Mouse (Mus musculus) CH12.LX (cell line): ENCODE measurements around the gene Aig1.

Experiments used
- CHD2 ChIP-seq: IDR thresholded peaks from 2 replicates; pipeline ENCODE4 v1.6.1; 2011; ENCODE audit warnings: low read length, improper control_type of control experiment
- CTCF ChIP-seq, 2 experiments: IDR thresholded peaks in 1 of 2; conservative IDR thresholded peaks in 1 of 2; 2 replicates each; pipeline ENCODE4 v1.5.1; 2011 to 2012; ENCODE audit warnings: low read depth in 2 of 2, low read length in 2 of 2, improper control_type of control experiment in 1 of 2, inconsistent platforms in 1 of 2, mild to moderate bottlenecking in 1 of 2, moderate library complexity in 1 of 2
- E2F4 ChIP-seq: IDR thresholded peaks from 2 replicates; pipeline ENCODE4 v1.6.1; 2011; ENCODE audit warnings: low read depth, low read length, improper control_type of control experiment; ENCODE audit not compliant: insufficient replicate concordance
- MYC ChIP-seq: IDR thresholded peaks from 2 replicates; pipeline ENCODE4 v1.6.1; 2011; ENCODE audit warnings: low read depth, mild to moderate bottlenecking, improper control_type of control experiment, low read length
- POLR2A ChIP-seq: IDR thresholded peaks from 2 replicates; pipeline ENCODE4 v1.6.1; 2011; ENCODE audit warnings: low read depth, mild to moderate bottlenecking, improper control_type of control experiment, low read length
- SIN3A ChIP-seq: IDR thresholded peaks from 2 replicates; pipeline ENCODE4 v1.6.1; 2012; ENCODE audit warnings: low read length, improper control_type of control experiment, inconsistent platforms
- USF2 ChIP-seq: conservative IDR thresholded peaks from 2 replicates; pipeline ENCODE4 v1.6.1; 2011; ENCODE audit warnings: low read depth, low read length, improper control_type of control experiment
- ZC3H11A ChIP-seq: IDR thresholded peaks from 2 replicates; pipeline ENCODE4 v1.6.1; 2012; ENCODE audit warnings: low read depth, mild to moderate bottlenecking, inconsistent platforms, low read length, improper control_type of control experiment
- ZNF384 ChIP-seq: IDR thresholded peaks from 2 replicates; pipeline ENCODE4 v1.6.1; 2012; ENCODE audit warnings: low read depth, low read length, improper control_type of control experiment, inconsistent platforms

DNA sequence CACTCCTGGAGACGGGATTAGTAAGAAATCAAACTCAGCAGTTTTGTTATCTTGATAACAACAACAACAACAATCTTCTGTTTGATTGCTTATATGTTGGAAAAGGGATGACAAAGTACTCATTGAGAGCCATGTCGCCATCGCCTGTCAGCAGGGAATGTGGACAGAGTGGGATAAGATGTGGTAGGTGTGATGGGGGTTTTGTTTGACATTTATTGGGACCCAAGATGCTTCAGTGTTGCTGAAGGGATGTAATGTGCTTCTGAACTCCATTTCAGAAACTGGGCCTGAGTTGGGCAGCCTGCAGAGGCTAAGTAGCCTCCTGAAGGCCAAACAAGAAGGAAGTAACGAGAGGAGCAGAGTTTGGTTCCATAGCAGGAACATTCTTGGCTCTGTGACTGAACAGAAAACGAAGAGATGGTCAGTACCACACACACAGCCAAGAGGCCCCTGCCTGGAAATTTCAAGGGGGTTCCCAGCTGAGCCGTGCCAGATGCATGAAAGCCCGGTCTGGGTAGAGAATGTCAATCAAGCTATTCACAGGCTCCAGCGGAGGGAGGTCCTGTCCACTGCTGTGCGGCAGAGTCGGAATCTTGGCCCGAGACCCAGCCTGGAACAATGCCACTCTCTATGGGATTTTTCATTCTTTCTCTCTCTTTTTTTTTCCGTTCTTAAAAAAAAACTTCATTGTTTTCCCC, 48.0 kb upstream of the Aig1 start:
- TF ChIP-seq POLR2A, result no peak
- no peak for TF ChIP-seq CTCF (conservative IDR thresholded peaks at IDR 0.05 in 1 of 2, IDR thresholded peaks at IDR 0.05 in 1 of 2; ENCODE audit: low read depth in 2 of 2, low read length in 2 of 2)
- TF ChIP-seq SIN3A, result no peak
- no peak for TF ChIP-seq ZNF384
- no peak for TF ChIP-seq MYC
- TF ChIP-seq E2F4, result no peak
- TF ChIP-seq USF2, result no peak
- TF ChIP-seq CHD2, result no peak
- no peak for TF ChIP-seq ZC3H11A
